Comparison of ENCODE assay signal across 12 mouse cellular contexts in the genomic region with DNA sequence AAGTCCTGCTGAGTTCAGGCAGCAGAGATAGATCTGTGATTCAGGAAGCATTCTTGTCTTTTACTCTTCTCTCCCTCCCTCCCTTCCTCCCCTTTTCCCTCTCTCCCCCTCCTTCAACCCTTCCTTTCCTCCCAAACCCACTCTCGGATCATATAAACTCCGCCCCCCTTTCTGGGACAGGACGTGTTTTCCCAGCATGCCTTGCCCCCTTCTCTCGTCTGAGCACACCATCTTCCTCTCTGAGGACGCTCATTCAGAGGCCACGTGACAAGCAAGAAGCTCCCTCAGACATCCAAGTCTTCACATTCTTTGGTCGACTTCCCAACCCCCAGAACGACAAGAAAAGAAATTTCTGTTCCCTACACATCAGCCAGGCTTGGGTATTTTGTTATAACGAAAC. TPM values are rescaled to one million over a fixed set of nuclear protein-coding genes. Genes with fewer than 3 reads are reported as not detected.
DNase-seq lines count a peak whose midpoint lies in the region; ATAC-seq and TF ChIP-seq lines count a peak whose summit lies in the region.
"Had no signal": no experiment of that assay in that cellular context is flagged by ENCODE, and none has a peak within 500 bp of the region (broad histone marks: within the 10 kb centered on the region; RNA-seq: fewer than 3 reads in every experiment).

No protein-coding gene starts in this region.

- no peak overlapping the region for H3K4me3 ChIP-seq in lung, adult 2 months (replicated peaks; ENCODE audit: extremely low read depth, low read depth, low read length)
- H3K4me3 ChIP-seq in heart, embryonic 15.5 days = no peak overlapping the region

- H3K4me1 ChIP-seq in lung, adult 2 months (ENCODE audit: control insufficient read depth, insufficient read depth, low read length) = peaks cover 4% of the 10 kb centered on the region; the same call in 1 of the 2 replicates
- H3K4me1 ChIP-seq in heart, embryonic 15.5 days (replicated peaks) = peaks cover 17% of the 10 kb centered on the region

- no peaks in the 10 kb centered on the region for H3K36me3 ChIP-seq in heart, embryonic 15.5 days

- H3K9ac ChIP-seq in heart, embryonic 15.5 days = no peak overlapping the region

- peak overlapping the region; percentile 22; the same call in 1 of the 2 replicates for H3K4me2 ChIP-seq in heart, embryonic 15.5 days

- H3K27me3 ChIP-seq in heart, embryonic 15.5 days = no peaks in the 10 kb centered on the region

- TF ChIP-seq CTCF in lung, adult 2 months (IDR thresholded peaks at IDR 0.05; ENCODE audit: insufficient read depth, low read length) = no peak

- 37% methylated on average over 9 of the region's 9 CpGs for WGBS in lung, adult 2 months
- 32% methylated on average over 9 of the region's 9 CpGs for WGBS in heart, embryonic 15.5 days

- TF ChIP-seq POLR2A in lung, adult 2 months (IDR thresholded peaks at IDR 0.05; ENCODE audit: borderline replicate concordance, extremely low read depth, low read depth, low read length) = no peak

- ATAC-seq in heart, embryonic 15.5 days (replicated peaks; ENCODE audit: insufficient number of reproducible peaks, insufficient read depth, low FRiP score, low read depth) = no peak
- ATAC-seq: inflammation-experienced regulatory T-cells, adult 6 months had no signal

- DNase-seq in lung, adult 18-20 months = peak; percentile 7 to 19
- DNase-seq in lung, adult 2 months = no peak
- DNase-seq in gastrocnemius, postnatal 25 days = peak; percentile 36
- peak; percentile 40 for DNase-seq in lung, postnatal 25 days (ENCODE audit: low spot score)
- DNase-seq in thymus, postnatal 4 days = no peak
- DNase-seq in thymus, postnatal 0 days (ENCODE audit: low spot score) = no peak
- DNase-seq: adrenal gland, postnatal 25 days; cerebellum, postnatal 36 days; right cerebral cortex, adult 18-20 months; thymus, postnatal 36 days had no signal

- peaks cover 6% of the 10 kb centered on the region; the same call in 1 of the 2 replicates for H3K9me3 ChIP-seq in heart, embryonic 15.5 days (replicated peaks)

- peak overlapping the region; percentile 26; the same call in 1 of the 2 replicates for H3K27ac ChIP-seq in heart, embryonic 15.5 days

RNA-seq across cellular contexts. Expression of a gene that starts 36.0 kb away (rescaled TPM):
- polyA plus RNA-seq in lung, adult 2 months (2012; rRNA removed) = 22.8 and 23.5 TPM in 2 replicates
- 1 to 10 TPM; 9.4 TPM for total RNA-seq in gastrocnemius, postnatal 25 days (2021)
- 19.2 and 22.4 TPM in 2 replicates for polyA plus RNA-seq in heart, embryonic 15.5 days (2015; fragmentation: Nextera tagmentation; extraction: Ambion mirVana)
- polyA plus RNA-seq in thymus, postnatal 0 days (2015; fragmentation: Nextera tagmentation; extraction: Ambion mirVana) = 2.9 and 3.1 TPM in 2 replicates

RNA-seq across cellular contexts. Expression of a gene that starts 42.6 kb away (rescaled TPM):
- polyA plus RNA-seq in lung, adult 2 months (2012; rRNA removed) = 4.5 and 5.1 TPM in 2 replicates
- total RNA-seq in gastrocnemius, postnatal 25 days (2021) = 10 to 100 TPM; 50.1 to 50.8 TPM
- polyA plus RNA-seq in heart, embryonic 15.5 days (2015; fragmentation: Nextera tagmentation; extraction: Ambion mirVana) = 52.7 and 53.8 TPM in 2 replicates
- polyA plus RNA-seq in thymus, postnatal 0 days (2015; fragmentation: Nextera tagmentation; extraction: Ambion mirVana) = 110 and 116 TPM in 2 replicates

Comparison
In these comparisons a context has a peak if more than half of its experiments do, and no peak if none do; other contexts are left out.
1. DNase-seq: peak in lung, adult 18-20 months (2 of 2), gastrocnemius, postnatal 25 days (single experiment) and lung, postnatal 25 days (single experiment); none in lung, adult 2 months (single experiment), thymus, postnatal 4 days (single experiment) and thymus, postnatal 0 days (single experiment).